Mouse (Mus musculus) forebrain, embryonic 14.5 days (tissue): Measurements from ENCODE around the gene Dao. TPM values are rescaled to one million over a fixed set of nuclear protein-coding genes. Genes with fewer than 3 reads are reported as not detected.

Experiments used
- ATAC-seq: fragments of 200-750 bp; cut with Nextera tagmentation; 2 replicates; pipeline ENCODE4 v1.8.0; 2017; ENCODE audit warnings: mild to moderate bottlenecking, moderate library complexity
- DNase-seq: peaks from one replicate; pipeline ENCODE4 v3.0.0-alpha.2; 2015; ENCODE audit warnings: low spot score
- H3K27ac ChIP-seq: fragments of 300-500 bp; sonication (generic); 2 replicates; pipeline ENCODE4 v1.5.1; 2014; ENCODE audit warnings: low read depth, mild to moderate bottlenecking, control low read depth, low read length, moderate library complexity
- H3K27me3 ChIP-seq: fragments of 300-500 bp; sonication (generic); replicated peaks from 2 replicates; pipeline ENCODE4 v1.6.1; 2014; ENCODE audit warnings: low read length, control low read depth, mixed read lengths; ENCODE audit not compliant: control insufficient read depth, insufficient read depth
- H3K36me3 ChIP-seq: fragments of 300-500 bp; sonication (generic); 2 replicates; pipeline ENCODE4 v1.6.1; 2014; ENCODE audit warnings: low read length, control low read depth; ENCODE audit not compliant: control insufficient read depth, insufficient read depth
- H3K4me1 ChIP-seq: fragments of 300-500 bp; sonication (generic); 2 replicates; pipeline ENCODE4 v1.6.1; 2014; ENCODE audit warnings: antibody characterized with exemption, low read length, control low read depth; ENCODE audit not compliant: control insufficient read depth, insufficient read depth
- H3K4me2 ChIP-seq: fragments of 300-500 bp; sonication (generic); 2 replicates; pipeline ENCODE4 v1.6.1; 2014; ENCODE audit warnings: mild to moderate bottlenecking, control low read depth, low read length
- H3K4me3 ChIP-seq: fragments of 300-500 bp; sonication (generic); 2 replicates; pipeline ENCODE4 v1.5.1; 2014; ENCODE audit warnings: low read depth, low read length, control low read depth
- H3K9ac ChIP-seq: fragments of 300-500 bp; sonication (generic); 2 replicates; pipeline ENCODE4 v1.6.1; 2014; ENCODE audit warnings: mild to moderate bottlenecking, low read length, control low read depth, moderate library complexity
- H3K9me3 ChIP-seq: fragments of 300-500 bp; sonication (generic); replicated peaks from 2 replicates; pipeline ENCODE4 v1.6.1; 2016; ENCODE audit warnings: low read length, control low read depth, mixed read lengths; ENCODE audit not compliant: control insufficient read depth
- WGBS: fragments of 180-500 bp; shearing (Covaris S2); extraction: QIAGEN DNeasy Blood & Tissue Kit; methylation state at CpG from one replicate; pipeline ENCODE4 v1.1.7; 2014; 5-methylcytosine and 5-hydroxymethylcytosine counted together
- polyA plus RNA-seq: library from polyadenylated mRNA; unstranded; fragments of >200 nt; fragmentation: Nextera tagmentation; extraction: Ambion mirVana; gene quantifications from 2 replicates; pipeline ENCODE4 v1.2.1, GENCODE M21; 2014

Gene Dao
- polyA plus RNA-seq, 1 experiment from 2014 or later = not detected

GRCm38 (mm10) chr5:114004573-114004972 is 1.1 kb downstream of the Dao start:
- no peak overlapping the region for H3K4me2 ChIP-seq

GRCm38 (mm10) chr5:114005100-114005499 is 1.6 kb downstream of the Dao start:
- WGBS = 71% methylated on average over 5 of the region's 5 CpGs
- no peak overlapping the region for H3K27ac ChIP-seq

More at GRCm38 (mm10) chr5:114004573-114004972, 1.1 kb downstream of the Dao start:
- 84% methylated on average over 11 of the region's 11 CpGs for WGBS
- Histone ChIP-seq H3K27me3 (no peaks in the 10 kb centered on the region), H3K9ac (no peak overlapping the region), H3K4me1 (no peaks in the 10 kb centered on the region), H3K36me3 (no peaks in the 10 kb centered on the region), H3K9me3 (no peaks in the 10 kb centered on the region), H3K4me3 (no peak overlapping the region), H3K27ac (no peak overlapping the region)
- DNase-seq (no peak), ATAC-seq (no peak)

GRCm38 (mm10) chr5:114006974-114007373 is 3.5 kb downstream of the Dao start:
- Histone ChIP-seq H3K9me3 (no peaks in the 10 kb centered on the region), H3K36me3 (no peaks in the 10 kb centered on the region), H3K27ac (no peak overlapping the region), H3K4me1 (no peaks in the 10 kb centered on the region), H3K9ac (no peak overlapping the region), H3K4me2 (no peak overlapping the region), H3K27me3 (no peaks in the 10 kb centered on the region), H3K4me3 (no peak overlapping the region)
- no peak for ATAC-seq
- no peak for DNase-seq
- 82% methylated on average over 4 of the region's 4 CpGs for WGBS

More at GRCm38 (mm10) chr5:114005100-114005499, 1.6 kb downstream of the Dao start:
- ATAC-seq (no peak), DNase-seq (no peak)
- H3K9me3 ChIP-seq = no peaks in the 10 kb centered on the region
- H3K9ac ChIP-seq = no peak overlapping the region
- H3K4me3 ChIP-seq = no peak overlapping the region
- H3K27me3 ChIP-seq = no peaks in the 10 kb centered on the region
- no peaks in the 10 kb centered on the region for H3K4me1 ChIP-seq
- H3K36me3 ChIP-seq = no peaks in the 10 kb centered on the region
- no peak overlapping the region for H3K4me2 ChIP-seq

- Histone ChIP-seq H3K27me3 (no peaks in the 10 kb centered on the region), H3K27ac (no peak overlapping the region), H3K4me1 (no peaks in the 10 kb centered on the region), H3K4me2 (no peak overlapping the region), H3K9ac (no peak overlapping the region), H3K36me3 (no peaks in the 10 kb centered on the region), H3K4me3 (no peak overlapping the region), H3K9me3 (no peaks in the 10 kb centered on the region)
- 69% methylated on average over 12 of the region's 12 CpGs for WGBS
- no peak for DNase-seq
- ATAC-seq = no peak
Measured at GRCm38 (mm10) chr5:114007753-114008453, 4.4 kb downstream of the Dao start.

- Histone ChIP-seq H3K36me3 (no peaks in the 10 kb centered on the region), H3K4me1 (no peaks in the 10 kb centered on the region), H3K27me3 (no peaks in the 10 kb centered on the region), H3K4me3 (no peak overlapping the region), H3K9ac (no peak overlapping the region), H3K9me3 (no peaks in the 10 kb centered on the region), H3K4me2 (no peak overlapping the region), H3K27ac (no peak overlapping the region)
- ATAC-seq (no peak), DNase-seq (no peak)
- WGBS = 77% methylated on average over 4 of the region's 4 CpGs
Measured at GRCm38 (mm10) chr5:114009049-114009448, 5.5 kb downstream of the Dao start.

GRCm38 (mm10) chr5:114015121-114015520 is 11.6 kb downstream of the Dao start:
- H3K4me2 ChIP-seq = no peak overlapping the region
- H3K4me1 ChIP-seq = no peaks in the 10 kb centered on the region
- H3K27ac ChIP-seq = no peak overlapping the region
- H3K9me3 ChIP-seq = no peaks in the 10 kb centered on the region
- H3K36me3 ChIP-seq = no peaks in the 10 kb centered on the region
- DNase-seq (no peak), ATAC-seq (no peak)
- WGBS = 71% methylated on average over 7 of the region's 7 CpGs
- H3K9ac ChIP-seq = no peak overlapping the region
- H3K27me3 ChIP-seq = no peaks in the 10 kb centered on the region
- H3K4me3 ChIP-seq = no peak overlapping the region

GRCm38 (mm10) chr5:114024390-114024789 is 20.9 kb downstream of the Dao start:
- Histone ChIP-seq H3K27me3 (no peaks in the 10 kb centered on the region), H3K9me3 (no peaks in the 10 kb centered on the region), H3K27ac (no peak overlapping the region), H3K9ac (no peak overlapping the region), H3K36me3 (peaks cover 8% of the 10 kb centered on the region; the same call in 1 of the 2 replicates), H3K4me2 (peak overlapping the region; percentile 14; the same call in 1 of the 2 replicates), H3K4me3 (no peak overlapping the region), H3K4me1 (no peaks in the 10 kb centered on the region)
- ATAC-seq = no peak
- no peak for DNase-seq
- WGBS = 56% methylated on average over 6 of the region's 6 CpGs

- H3K9ac ChIP-seq = no peak overlapping the region
- DNase-seq (no peak), ATAC-seq (no peak)
- no peaks in the 10 kb centered on the region for H3K9me3 ChIP-seq
- WGBS = 9% methylated on average over 10 of the region's 10 CpGs
- no peaks in the 10 kb centered on the region for H3K4me1 ChIP-seq
- no peaks in the 10 kb centered on the region for H3K27me3 ChIP-seq
- peaks cover 8% of the 10 kb centered on the region; the same call in 1 of the 2 replicates for H3K36me3 ChIP-seq
- no peak overlapping the region for H3K4me3 ChIP-seq
- peak overlapping the region; percentile 14; the same call in 1 of the 2 replicates for H3K4me2 ChIP-seq
- H3K27ac ChIP-seq = no peak overlapping the region
Measured at GRCm38 (mm10) chr5:114024885-114025284, 21.4 kb downstream of the Dao start.

- Histone ChIP-seq H3K4me1 (no peaks in the 10 kb centered on the region), H3K9ac (no peak overlapping the region), H3K9me3 (no peaks in the 10 kb centered on the region), H3K36me3 (peaks cover 14% of the 10 kb centered on the region; the same call in 1 of the 2 replicates), H3K27ac (no peak overlapping the region), H3K27me3 (no peaks in the 10 kb centered on the region), H3K4me3 (no peak overlapping the region), H3K4me2 (no peak overlapping the region)
- DNase-seq (no peak), ATAC-seq (no peak)
- 89% methylated on average over 12 of the region's 12 CpGs for WGBS
Measured at GRCm38 (mm10) chr5:114027217-114027944, 23.9 kb downstream of the Dao start.
